Mouse (Mus musculus) layer of hippocampus, adult 11-12 months (tissue): ENCODE results near the gene Alcam.

Experiments used
- DNase-seq: peaks from one replicate; pipeline ENCODE4 v3.0.0; 2022; ENCODE audit warnings: low spot score

Gene Alcam

DNA sequence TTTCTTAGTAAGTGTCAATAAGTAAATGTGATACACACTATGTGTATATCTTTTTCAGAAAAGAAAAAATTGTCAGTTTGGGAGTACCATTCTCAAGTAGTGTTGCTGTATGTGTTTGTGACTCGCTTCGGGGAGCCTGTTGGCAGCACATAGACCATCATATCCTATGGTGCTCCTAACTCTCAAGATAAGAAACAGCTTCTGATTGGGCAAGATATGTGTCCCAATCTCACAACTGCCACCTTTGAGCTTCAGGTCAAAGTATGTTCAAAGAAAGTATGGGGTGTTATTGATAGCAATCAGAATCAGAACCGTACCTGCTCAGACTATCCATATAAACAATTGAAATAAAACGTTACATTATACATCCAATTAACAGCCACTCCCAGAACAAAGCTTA, 202.9 kb downstream of the Alcam start:
- no peak for DNase-seq

DNA sequence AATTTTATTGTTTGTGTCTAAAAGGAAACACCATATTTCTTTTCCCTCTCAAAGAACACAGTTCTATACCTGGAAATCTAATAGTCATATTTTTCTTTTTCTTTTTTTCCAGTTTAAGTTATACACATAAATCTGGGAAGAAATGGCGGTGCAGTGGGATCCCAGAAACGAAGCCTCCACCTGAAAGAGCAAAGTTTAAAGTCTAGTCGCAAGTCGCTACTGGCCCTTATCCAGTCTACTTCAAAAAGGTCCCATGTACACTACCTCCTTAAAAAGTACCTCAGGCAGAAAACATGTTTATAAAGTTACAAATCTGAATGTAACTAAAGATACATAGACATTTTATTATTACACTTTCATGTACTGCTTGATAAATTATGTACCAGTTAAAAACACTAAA, 203.7 kb downstream of the Alcam start:
- no peak for DNase-seq

DNA sequence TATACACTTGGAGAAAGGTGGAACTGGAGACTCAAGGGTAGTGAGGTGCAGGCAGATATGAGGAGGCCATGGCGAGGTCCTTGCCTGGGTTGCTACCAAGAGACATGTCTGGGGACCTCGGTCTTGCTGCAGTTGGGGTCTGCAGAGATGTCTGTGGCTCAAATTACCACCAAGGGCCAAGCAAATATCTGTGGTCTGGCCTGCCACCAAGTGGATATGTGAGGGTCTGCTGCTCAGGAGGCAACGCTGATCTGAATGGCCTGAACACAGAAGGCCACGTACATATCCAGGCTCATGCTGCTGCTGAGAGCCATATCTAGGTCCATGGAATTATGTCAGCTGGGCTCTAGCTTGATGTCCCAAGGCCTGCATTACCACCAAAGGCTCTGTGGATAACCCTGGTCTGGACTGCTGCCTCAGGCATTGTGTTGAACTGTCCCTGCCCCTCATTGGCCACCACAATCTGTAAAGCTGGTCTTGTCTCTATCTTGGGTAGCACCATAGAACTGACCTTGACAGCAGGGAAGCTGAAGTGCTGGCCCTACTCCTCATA, 210.4 kb downstream of the Alcam start:
- DNase-seq = no peak

DNA sequence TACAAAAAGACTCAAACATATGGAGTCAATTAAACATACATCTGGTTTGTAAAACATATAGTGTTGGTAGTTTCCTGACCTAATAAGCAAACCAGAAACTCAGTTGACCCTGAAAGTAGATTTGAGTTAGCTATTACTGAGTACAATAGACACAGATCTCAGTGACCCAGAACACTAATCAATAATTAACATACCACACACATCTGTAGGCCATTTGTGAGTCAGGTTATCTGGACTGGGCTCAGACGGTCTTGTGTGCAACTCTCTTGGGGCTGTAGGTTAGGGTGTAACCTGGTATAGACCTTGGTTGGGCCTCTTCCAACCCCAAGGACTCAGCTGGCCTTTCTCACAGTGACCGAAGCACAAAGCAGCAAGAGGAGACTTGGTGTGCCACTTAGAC, 211.7 kb downstream of the Alcam start:
- DNase-seq = no peak

DNA sequence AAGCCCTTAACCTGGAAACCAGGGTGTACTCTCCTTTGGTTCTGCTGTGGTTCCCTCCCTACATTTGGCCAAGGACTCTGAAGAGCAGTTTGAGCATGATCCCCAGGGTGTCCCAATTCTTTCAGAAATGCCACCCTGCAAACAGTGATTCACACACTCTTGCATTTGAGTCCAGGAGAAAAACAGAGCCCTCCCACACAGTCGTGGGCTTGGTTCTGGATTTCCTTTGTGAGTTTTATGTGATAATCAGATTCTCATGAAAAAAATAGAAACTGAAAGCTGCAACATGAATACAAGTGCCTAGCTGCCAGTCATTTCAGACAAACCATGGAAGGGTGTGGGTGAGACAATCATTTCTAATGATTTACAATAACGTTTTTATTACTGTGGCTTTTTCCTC, 223.9 kb downstream of the Alcam start:
- peak; percentile 24 for DNase-seq

DNA sequence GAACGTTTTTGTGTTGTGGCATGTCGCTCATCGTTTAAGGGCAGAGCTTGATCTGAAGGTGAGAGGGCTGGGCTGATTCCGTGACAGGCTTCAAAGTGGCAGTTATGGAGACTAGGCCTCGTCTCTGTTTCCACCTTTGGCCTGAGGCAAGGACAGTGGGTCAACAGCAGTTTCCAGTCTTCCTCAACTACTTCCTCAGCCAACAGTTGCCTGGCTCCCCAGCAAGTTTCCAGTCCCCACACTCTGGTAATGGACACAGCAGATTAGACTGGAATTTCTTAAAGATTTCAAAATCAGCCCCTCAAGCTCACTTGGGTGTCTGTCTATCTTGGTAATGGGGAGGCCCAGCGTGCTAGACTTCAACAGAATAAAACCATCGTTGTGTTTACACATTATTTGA, 224.4 kb downstream of the Alcam start:
- DNase-seq = no peak

DNA sequence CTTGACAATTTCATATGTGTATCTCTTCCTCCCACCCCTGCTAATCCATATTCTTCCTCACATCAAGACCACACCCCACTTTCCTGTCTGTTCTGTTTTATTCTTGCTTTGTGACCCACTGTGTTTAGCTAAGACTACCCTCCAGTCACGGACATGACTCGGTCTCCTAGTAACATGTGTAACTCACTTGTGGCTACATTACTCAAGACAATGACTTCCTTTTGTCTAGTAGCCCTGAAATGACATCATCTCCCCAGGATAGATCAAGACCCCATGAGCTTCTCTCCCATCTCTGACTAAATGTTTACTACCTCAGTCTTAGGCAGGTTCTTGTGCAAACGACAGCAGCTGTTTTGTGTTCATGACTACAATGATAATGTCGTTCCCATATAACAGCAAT, 231.0 kb downstream of the Alcam start:
- no peak for DNase-seq

DNA sequence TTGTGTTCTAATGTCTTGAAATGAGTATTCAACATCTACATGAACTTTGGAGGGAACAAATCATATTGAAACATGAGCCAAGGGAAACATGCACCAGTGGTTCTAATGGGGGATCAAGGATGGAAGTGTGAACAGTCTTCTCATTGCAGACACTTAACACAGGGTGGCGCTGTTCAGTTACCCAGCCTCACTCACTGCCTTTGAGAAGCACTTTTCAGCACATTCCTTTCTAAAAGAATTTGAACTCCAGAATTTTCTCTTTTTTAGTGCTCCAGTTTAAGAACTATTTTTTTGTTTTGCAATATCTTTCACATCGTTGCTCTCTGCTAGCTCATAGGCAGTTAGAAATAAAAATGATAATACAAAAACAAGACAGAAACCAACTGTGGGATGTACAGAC, 234.8 kb downstream of the Alcam start:
- DNase-seq = peak; percentile 47

DNA sequence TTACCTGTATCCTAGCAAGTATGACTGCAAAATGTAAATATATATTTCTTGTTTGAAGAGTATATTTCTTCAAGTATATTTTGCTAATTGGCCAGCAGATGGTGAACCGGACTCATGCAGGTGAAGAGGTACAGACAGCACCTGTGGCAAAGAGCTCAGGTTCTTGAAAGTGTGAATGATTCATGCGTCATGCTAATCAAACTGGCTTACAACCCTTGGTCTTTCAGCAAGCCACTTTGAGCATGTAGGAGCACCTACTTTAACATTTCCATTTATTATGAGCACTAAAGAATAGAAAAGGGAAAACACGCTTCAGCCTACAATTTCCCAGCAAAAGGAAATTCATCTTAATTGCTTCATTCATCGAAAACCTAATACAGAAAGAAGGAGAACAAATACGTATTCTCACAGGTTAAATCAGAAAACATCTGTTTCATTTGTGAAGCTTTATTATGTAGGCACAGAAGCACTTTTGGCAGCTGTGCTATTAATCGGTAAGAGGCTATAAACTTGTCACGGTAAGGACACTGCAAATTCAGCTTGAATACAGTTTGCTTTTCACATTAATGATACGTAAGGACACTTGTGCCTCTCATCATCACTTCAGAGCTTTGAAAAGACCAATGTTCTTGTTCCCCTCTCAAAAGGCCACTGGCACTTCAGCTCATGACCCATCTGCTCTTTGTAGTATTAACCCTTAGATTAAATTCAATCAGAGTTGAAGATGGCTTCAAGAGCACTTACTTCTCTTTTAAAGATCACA, 242.8 kb downstream of the Alcam start:
- no peak for DNase-seq

DNA sequence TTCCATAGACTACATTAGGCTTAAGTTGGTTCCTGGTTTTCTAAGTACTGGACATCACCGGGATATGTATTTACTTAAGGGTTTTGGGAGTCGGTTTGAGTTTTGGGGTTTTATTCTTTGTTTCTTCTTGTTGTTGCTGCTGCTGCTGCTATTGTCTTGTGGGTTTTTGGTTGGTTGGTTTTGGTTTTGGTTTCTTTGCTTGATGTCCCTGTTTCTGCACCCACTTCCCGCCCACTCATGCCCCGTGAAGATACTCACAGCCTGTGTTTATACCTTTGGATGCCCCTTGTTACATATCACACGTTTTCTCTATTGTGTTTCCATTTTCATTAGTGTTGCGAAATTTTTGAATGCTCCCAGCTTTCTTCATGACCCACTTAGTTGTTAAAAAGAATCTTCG, 253.8 kb downstream of the Alcam start:
- DNase-seq = no peak
